Mouse (Mus musculus) embryonic facial prominence, embryonic 12.5 days (tissue): ENCODE measurements around the gene Tfr2. TPM values are rescaled to one million over a fixed set of nuclear protein-coding genes. Genes with fewer than 3 reads are reported as not detected.
A peak's percentile ranks its signal among the peaks of the same experiment; 100 is the strongest.

ENCODE experiments used
- ATAC-seq: fragments of 200-750 bp; cut with Nextera tagmentation; 2 replicates; pipeline ENCODE4 v1.8.0; 2017; ENCODE audit not compliant: insufficient number of reproducible peaks, insufficient read depth, low FRiP score, low TSS enrichment
- H3K27ac ChIP-seq: fragments of 300-500 bp; sonication (generic); 2 replicates; pipeline ENCODE4 v1.5.1; 2016; ENCODE audit warnings: mild to moderate bottlenecking
- H3K27me3 ChIP-seq: fragments of 300-500 bp; sonication (generic); 2 replicates; pipeline ENCODE4 v1.6.1; 2016; ENCODE audit warnings: mild to moderate bottlenecking, moderate library complexity
- H3K36me3 ChIP-seq: fragments of 300-500 bp; sonication (generic); 2 replicates; pipeline ENCODE4 v1.6.1; 2016; ENCODE audit warnings: mild to moderate bottlenecking
- H3K4me1 ChIP-seq: fragments of 300-500 bp; sonication (generic); 2 replicates; pipeline ENCODE4 v1.6.1; 2016
- H3K4me2 ChIP-seq: fragments of 300-500 bp; sonication (generic); replicated peaks from 2 replicates; pipeline ENCODE4 v1.6.1; 2016; ENCODE audit warnings: mild to moderate bottlenecking, moderate library complexity
- H3K4me3 ChIP-seq: fragments of 300-500 bp; sonication (generic); 2 replicates; pipeline ENCODE4 v1.5.1; 2016; ENCODE audit warnings: mild to moderate bottlenecking
- H3K9ac ChIP-seq: fragments of 300-500 bp; sonication (generic); 2 replicates; pipeline ENCODE4 v1.6.1; 2016; ENCODE audit warnings: mild to moderate bottlenecking, moderate library complexity
- H3K9me3 ChIP-seq: fragments of 300-500 bp; sonication (generic); 2 replicates; pipeline ENCODE4 v1.6.1; 2016; ENCODE audit warnings: mild to moderate bottlenecking, moderate library complexity
- WGBS: fragments of 180-500 bp; shearing (Covaris S2); methylation state at CpG from one replicate; pipeline ENCODE4 v1.1.7; 2016; 5-methylcytosine and 5-hydroxymethylcytosine counted together
- microRNA-seq: library from miRNA; unstranded; fragments of <30 nt; microRNA quantifications from one replicate; pipeline ENCODE4, GENCODE M21; 2017
- polyA plus RNA-seq: library from polyadenylated mRNA; unstranded; fragments of >200 nt; fragmentation: Nextera tagmentation; extraction: Ambion mirVana; gene quantifications from 2 replicates; pipeline ENCODE4 v1.2.1, GENCODE M21; 2016

The Tfr2 gene
- polyA plus RNA-seq, 1 experiment from 2014 or later: 0.95 TPM

DNA sequence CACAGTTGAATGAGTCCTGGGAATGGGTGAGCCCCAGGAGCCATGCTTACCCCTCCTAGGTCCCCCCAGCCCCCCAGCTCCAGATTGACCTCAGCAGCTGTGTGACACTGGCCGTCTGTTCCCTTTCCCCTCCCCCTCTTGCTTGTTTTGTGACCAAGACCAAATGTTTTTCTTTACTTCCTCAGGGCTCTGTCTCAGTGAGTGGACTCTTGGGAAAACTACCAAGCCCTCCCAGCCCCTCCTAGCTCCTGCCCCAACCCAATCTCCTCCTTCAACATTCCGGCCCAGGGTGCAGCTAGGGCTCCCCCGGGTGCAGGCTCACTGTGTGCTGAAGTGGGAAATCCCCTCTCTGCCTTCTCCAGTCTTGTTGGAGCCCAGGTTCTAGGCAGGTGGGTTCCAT, 61.0 kb downstream of the Tfr2 start:
- no peak for ATAC-seq
- Histone ChIP-seq H3K4me2 (peak overlapping the region; percentile 81), H3K36me3 (peaks cover 23% of the 10 kb centered on the region), H3K9me3 (no peaks in the 10 kb centered on the region), H3K9ac (peak overlapping the region; percentile 77), H3K27me3 (no peaks in the 10 kb centered on the region), H3K27ac (peak overlapping the region; percentile 91), H3K4me3 (peak overlapping the region; percentile 77), H3K4me1 (peaks cover 23% of the 10 kb centered on the region)
- 28% methylated on average over 3 of the region's 3 CpGs for WGBS

DNA sequence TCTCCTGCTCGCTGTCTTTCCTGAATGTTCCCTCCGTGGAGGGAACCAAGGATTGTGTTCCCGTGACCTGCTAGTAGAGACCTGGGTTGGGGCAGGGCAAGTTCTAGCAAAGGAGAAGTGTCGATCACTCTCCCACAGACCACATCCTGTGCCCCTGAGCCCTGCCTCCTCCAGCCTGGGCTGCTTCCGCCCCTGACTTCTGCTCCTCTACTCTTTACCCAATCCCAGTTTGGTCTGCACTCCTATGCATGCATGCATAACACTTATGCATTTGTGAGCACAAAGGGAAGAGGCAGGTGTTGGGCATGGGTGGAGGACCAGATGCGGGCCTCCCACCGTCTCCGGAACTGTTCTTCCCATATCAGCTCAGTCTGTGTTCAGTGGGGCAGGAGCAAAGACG, 61.5 kb downstream of the Tfr2 start:
- peak overlapping the region; percentile 81 for H3K4me2 ChIP-seq
- ATAC-seq: no peak
- H3K36me3 ChIP-seq: peaks cover 29% of the 10 kb centered on the region
- H3K27ac ChIP-seq: peak overlapping the region; percentile 91
- peaks cover 23% of the 10 kb centered on the region for H3K4me1 ChIP-seq
- H3K9me3 ChIP-seq: no peaks in the 10 kb centered on the region
- 49% methylated on average over 9 of the region's 9 CpGs for WGBS
- peak overlapping the region; percentile 77 for H3K9ac ChIP-seq
- H3K27me3 ChIP-seq: no peaks in the 10 kb centered on the region
- H3K4me3 ChIP-seq: peak overlapping the region; percentile 77

DNA sequence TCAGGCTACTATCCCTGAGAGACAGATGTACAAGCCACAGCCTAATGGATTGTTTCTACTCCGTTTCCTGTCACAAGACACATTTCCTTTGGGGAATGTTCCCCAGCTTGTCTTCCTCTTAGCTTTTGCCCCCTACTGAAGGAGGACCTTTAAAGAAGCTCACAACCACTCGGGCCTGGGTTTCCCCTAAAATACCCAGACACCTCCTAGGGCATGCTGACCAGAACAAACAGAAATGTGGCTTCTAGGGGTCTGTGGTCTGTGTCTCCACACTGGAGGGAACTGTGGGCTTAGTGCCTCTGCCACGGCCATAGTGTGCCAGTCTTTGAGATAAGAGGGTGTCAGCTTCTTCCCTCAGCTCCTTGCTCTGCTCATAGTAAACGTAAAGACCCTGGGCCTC, 62.0 kb downstream of the Tfr2 start:
- H3K9ac ChIP-seq: peak overlapping the region; percentile 77; the same call in 1 of the 2 replicates
- peaks cover 33% of the 10 kb centered on the region for H3K36me3 ChIP-seq
- no peak overlapping the region for H3K4me3 ChIP-seq
- peak overlapping the region; percentile 91; the same call in 1 of the 2 replicates for H3K27ac ChIP-seq
- peaks cover 23% of the 10 kb centered on the region for H3K4me1 ChIP-seq
- no peaks in the 10 kb centered on the region for H3K27me3 ChIP-seq
- H3K9me3 ChIP-seq: no peaks in the 10 kb centered on the region
- 69% methylated on average over 4 of the region's 4 CpGs for WGBS
- H3K4me2 ChIP-seq: peak overlapping the region; percentile 81; the same call in 1 of the 2 replicates
- ATAC-seq: no peak

DNA sequence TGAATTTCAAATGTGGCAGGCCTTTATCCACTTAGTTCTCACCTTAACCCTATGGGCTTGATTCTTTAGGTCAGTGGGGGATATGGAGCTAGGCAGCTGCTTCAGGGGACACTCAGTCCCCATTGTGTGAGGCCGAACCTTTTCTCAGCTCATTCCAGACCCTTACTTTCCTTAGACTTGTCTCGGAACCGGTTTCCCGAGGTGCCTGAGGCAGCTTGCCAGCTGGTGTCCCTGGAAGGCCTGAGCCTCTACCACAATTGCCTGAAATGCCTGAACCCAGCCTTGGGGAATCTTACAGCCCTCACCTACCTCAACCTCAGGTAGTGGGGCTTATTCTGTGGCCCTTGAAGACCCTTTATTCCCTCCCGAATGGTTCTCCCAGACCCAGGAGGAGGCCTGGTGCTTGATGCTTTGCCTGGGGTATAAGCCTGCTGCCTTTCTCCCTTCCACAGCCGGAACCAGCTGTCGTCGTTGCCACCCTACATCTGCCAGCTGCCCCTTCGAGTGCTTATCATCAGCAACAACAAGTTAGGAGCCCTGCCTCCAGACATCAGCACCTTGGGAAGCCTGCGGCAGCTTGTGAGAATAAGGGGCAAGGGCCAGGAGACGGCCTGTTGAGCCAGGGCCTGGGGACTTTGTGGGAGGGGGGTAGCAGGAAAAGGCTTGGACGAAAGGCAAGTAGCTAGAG, 63.9 kb downstream of the Tfr2 start:
- Histone ChIP-seq H3K9ac (no peak overlapping the region), H3K27ac (no peak overlapping the region), H3K27me3 (no peaks in the 10 kb centered on the region), H3K4me1 (peaks cover 23% of the 10 kb centered on the region), H3K9me3 (no peaks in the 10 kb centered on the region), H3K4me3 (no peak overlapping the region), H3K36me3 (peaks cover 53% of the 10 kb centered on the region), H3K4me2 (no peak overlapping the region)
- 80% methylated on average over 12 of the region's 12 CpGs for WGBS
- ATAC-seq: no peak

Small RNA genes within 50 kb of the gene (microRNA-seq; reads per million reads assigned to microRNA genes)
- gene Mir6418: not detected

Other genes with a start within 250 kb of the Tfr2 start
- gene Slc12a9, start 236.2 kb upstream of the Tfr2 start, polyA plus RNA-seq: 16.0 and 18.8 TPM in 2 replicates
- 87.3 and 91.6 TPM in 2 replicates for gene Ephb4, start 219.7 kb upstream of the Tfr2 start, polyA plus RNA-seq
- gene Zan, start 92.8 kb upstream of the Tfr2 start, polyA plus RNA-seq: 0.17 and 0.28 TPM in 2 replicates
- gene Pop7, start 67.3 kb upstream of the Tfr2 start, polyA plus RNA-seq: 54.0 and 56.4 TPM in 2 replicates
- 17.4 and 18.1 TPM in 2 replicates for gene Gigyf1, start 51.3 kb upstream of the Tfr2 start, polyA plus RNA-seq
- 0.34 and 0.47 TPM in 2 replicates for gene Epo, start 36.6 kb upstream of the Tfr2 start, polyA plus RNA-seq
- gene Gnb2, start 36.3 kb upstream of the Tfr2 start, polyA plus RNA-seq: 382 and 409 TPM in 2 replicates
- 6.1 and 9.3 TPM in 2 replicates for gene Actl6b, start 16.3 kb upstream of the Tfr2 start, polyA plus RNA-seq
- 28.4 and 28.7 TPM in 2 replicates for gene Mospd3, start 31.2 kb downstream of the Tfr2 start, polyA plus RNA-seq
- 124 and 128 TPM in 2 replicates for gene Pcolce, start 43.9 kb downstream of the Tfr2 start, polyA plus RNA-seq
- 0.22 and 0.36 TPM in 2 replicates for gene Fbxo24, start 59.2 kb downstream of the Tfr2 start, polyA plus RNA-seq
- 30.8 and 34.0 TPM in 2 replicates for gene Lrch4, start 59.3 kb downstream of the Tfr2 start, polyA plus RNA-seq
- 9.2 and 11.8 TPM in 2 replicates for gene Gm20605, start 59.3 kb downstream of the Tfr2 start, polyA plus RNA-seq
- gene Sap25, start 71.5 kb downstream of the Tfr2 start, polyA plus RNA-seq: 6.6 and 6.8 TPM in 2 replicates
- 0.18 and 0.34 TPM in 2 replicates for gene Irs3, start 75.9 kb downstream of the Tfr2 start, polyA plus RNA-seq
- 21.7 and 22.2 TPM in 2 replicates for gene Agfg2, start 114.9 kb downstream of the Tfr2 start, polyA plus RNA-seq
- gene Nyap1, start 171.8 kb downstream of the Tfr2 start, polyA plus RNA-seq: 3.7 and 4.6 TPM in 2 replicates
- gene Tsc22d4, start 175.9 kb downstream of the Tfr2 start, polyA plus RNA-seq: 129 and 133 TPM in 2 replicates
- 51.3 and 51.9 TPM in 2 replicates for gene Ppp1r35, start 209.0 kb downstream of the Tfr2 start, polyA plus RNA-seq
- gene Mepce, start 217.8 kb downstream of the Tfr2 start, polyA plus RNA-seq: 14.5 and 15.8 TPM in 2 replicates
- gene Zcwpw1, start 218.0 kb downstream of the Tfr2 start, polyA plus RNA-seq: 38.2 and 39.3 TPM in 2 replicates